Mouse (Mus musculus) cerebellum, adult 11-12 months (tissue): Measurements from ENCODE around the gene Srbd1.

Experiments
- DNase-seq: peaks from one replicate; pipeline ENCODE4 v3.0.0; 2022

The Srbd1 gene

GRCm38 (mm10) chr17:86135835-86136234 lies 9.1 kb downstream of the Srbd1 start:
- DNase-seq, result no peak

- no peak for DNase-seq
These were observed 10.5 kb downstream of the Srbd1 start for GRCm38 (mm10) chr17:86134461-86134860.

- no peak for DNase-seq
These were observed 12.4 kb downstream of the Srbd1 start for GRCm38 (mm10) chr17:86132534-86132933.

GRCm38 (mm10) chr17:86128198-86128597 lies 16.8 kb downstream of the Srbd1 start:
- no peak for DNase-seq

- DNase-seq, result no peak
These were observed 19.1 kb downstream of the Srbd1 start for GRCm38 (mm10) chr17:86125908-86126307.

GRCm38 (mm10) chr17:86123146-86123545 lies 21.8 kb downstream of the Srbd1 start:
- no peak for DNase-seq

GRCm38 (mm10) chr17:86096875-86097274 lies 48.1 kb downstream of the Srbd1 start:
- no peak for DNase-seq

- DNase-seq, result no peak
These were observed 51.9 kb downstream of the Srbd1 start for GRCm38 (mm10) chr17:86093124-86093523.

- DNase-seq, result no peak
These were observed 53.3 kb downstream of the Srbd1 start for GRCm38 (mm10) chr17:86091631-86092030.

GRCm38 (mm10) chr17:86089893-86090588 lies 54.9 kb downstream of the Srbd1 start:
- DNase-seq, result no peak

GRCm38 (mm10) chr17:86087922-86088321 lies 57.1 kb downstream of the Srbd1 start:
- DNase-seq, result no peak

- DNase-seq, result no peak
These were observed 58.8 kb downstream of the Srbd1 start for GRCm38 (mm10) chr17:86086191-86086590.

GRCm38 (mm10) chr17:86083207-86083606 lies 61.8 kb downstream of the Srbd1 start:
- DNase-seq, result no peak

GRCm38 (mm10) chr17:86078060-86078459 lies 66.9 kb downstream of the Srbd1 start:
- DNase-seq, result no peak

GRCm38 (mm10) chr17:86067444-86067843 lies 77.5 kb downstream of the Srbd1 start:
- no peak for DNase-seq

- no peak for DNase-seq
These were observed 79.1 kb downstream of the Srbd1 start for GRCm38 (mm10) chr17:86065833-86066232.

GRCm38 (mm10) chr17:86063461-86063860 lies 81.5 kb downstream of the Srbd1 start:
- peak; percentile 12 for DNase-seq

GRCm38 (mm10) chr17:86060911-86061310 lies 84.1 kb downstream of the Srbd1 start:
- DNase-seq, result no peak

- DNase-seq, result no peak
These were observed 104.6 kb downstream of the Srbd1 start for GRCm38 (mm10) chr17:86040221-86040984.

- no peak for DNase-seq
These were observed 105.2 kb downstream of the Srbd1 start for GRCm38 (mm10) chr17:86039741-86040140.

GRCm38 (mm10) chr17:86038211-86038648 lies 106.7 kb downstream of the Srbd1 start:
- no peak for DNase-seq

- DNase-seq, result no peak
These were observed 109.4 kb downstream of the Srbd1 start for GRCm38 (mm10) chr17:86035576-86035975.

GRCm38 (mm10) chr17:86035146-86035545 lies 109.8 kb downstream of the Srbd1 start:
- no peak for DNase-seq

- no peak for DNase-seq
These were observed 110.3 kb downstream of the Srbd1 start for GRCm38 (mm10) chr17:86034641-86035040.
